Mouse (Mus musculus) heart, adult 2 months (tissue): ENCODE measurements around the gene Ttyh1.

Source experiments
- CTCF ChIP-seq: fragments of 200-600 bp; IDR thresholded peaks from 2 replicates; pipeline ENCODE4 v1.8.1; 2022; ENCODE audit warnings: antibody characterized with exemption, mild to moderate bottlenecking, moderate library complexity
- EP300 ChIP-seq: fragments of 200-500 bp; IDR thresholded peaks from 2 replicates; pipeline ENCODE4 v1.6.1; 2011; ENCODE audit warnings: low read depth, low read length, control low read depth; ENCODE audit not compliant: insufficient read depth

GRCm38 (mm10) chr7:4147371-4147770, 28.2 kb downstream of the Ttyh1 start:
- TF ChIP-seq CTCF (no peak), EP300 (no peak)
